Mouse (Mus musculus) thymus, adult 2 months (tissue): ENCODE measurements around the gene Htra2. TPM values are rescaled to one million over a fixed set of nuclear protein-coding genes. Genes with fewer than 3 reads are reported as not detected.

ENCODE experiments used
- DNase-seq: peaks from one replicate; pipeline ENCODE4 v3.0.0; 2021
- H3K27ac ChIP-seq: fragments of 200-500 bp; 2 replicates; pipeline ENCODE4 v1.5.1; 2012; ENCODE audit warnings: low read length, control low read depth; ENCODE audit not compliant: control insufficient read depth, insufficient read depth
- H3K27me3 ChIP-seq: fragments of 200-500 bp; 2 replicates; pipeline ENCODE4 v1.6.1; 2012; ENCODE audit warnings: mild to moderate bottlenecking, low read length, moderate library complexity, mixed read lengths; ENCODE audit not compliant: control insufficient read depth, insufficient read depth
- H3K36me3 ChIP-seq: fragments of 200-500 bp; 2 replicates; pipeline ENCODE4 v1.6.1; 2012; ENCODE audit warnings: mild to moderate bottlenecking, low read length, moderate library complexity; ENCODE audit not compliant: control insufficient read depth, insufficient read depth
- H3K4me1 ChIP-seq: fragments of 200-500 bp; replicated peaks from 2 replicates; pipeline ENCODE4 v1.6.1; 2012; ENCODE audit warnings: low read length; ENCODE audit not compliant: control insufficient read depth, insufficient read depth
- H3K4me3 ChIP-seq: fragments of 200-500 bp; 2 replicates; pipeline ENCODE4 v1.5.1; 2012; ENCODE audit warnings: mild to moderate bottlenecking, low read length, control low read depth, moderate library complexity; ENCODE audit not compliant: control insufficient read depth, insufficient read depth
- CTCF ChIP-seq: fragments of 200-500 bp; IDR thresholded peaks from 2 replicates; pipeline ENCODE4 v1.5.1; 2012; ENCODE audit warnings: mild to moderate bottlenecking, control low read depth, low read length, moderate library complexity, borderline replicate concordance; ENCODE audit not compliant: control insufficient read depth, poor library complexity, insufficient read depth; ENCODE audit errors: extremely low read depth
- POLR2A ChIP-seq: fragments of 200-500 bp; IDR thresholded peaks from 2 replicates; pipeline ENCODE4 v1.6.1; 2012; ENCODE audit warnings: mild to moderate bottlenecking, low read length, control low read depth, moderate library complexity; ENCODE audit not compliant: control insufficient read depth, poor library complexity, insufficient read depth; ENCODE audit errors: extremely low read depth
- WGBS: fragments of 180-500 bp; shearing (Covaris S2); methylation state at CpG from one replicate; pipeline ENCODE4 v1.1.7; 2018; 5-methylcytosine and 5-hydroxymethylcytosine counted together
- polyA plus RNA-seq: library from polyadenylated mRNA; depleted of rRNA; stranded (reverse); fragments of >200 nt; gene quantifications from 2 replicates; pipeline ENCODE4 v1.2.3, GENCODE M21; 2012

The Htra2 gene
- polyA plus RNA-seq, 1 experiment = 64.6 TPM

DNA sequence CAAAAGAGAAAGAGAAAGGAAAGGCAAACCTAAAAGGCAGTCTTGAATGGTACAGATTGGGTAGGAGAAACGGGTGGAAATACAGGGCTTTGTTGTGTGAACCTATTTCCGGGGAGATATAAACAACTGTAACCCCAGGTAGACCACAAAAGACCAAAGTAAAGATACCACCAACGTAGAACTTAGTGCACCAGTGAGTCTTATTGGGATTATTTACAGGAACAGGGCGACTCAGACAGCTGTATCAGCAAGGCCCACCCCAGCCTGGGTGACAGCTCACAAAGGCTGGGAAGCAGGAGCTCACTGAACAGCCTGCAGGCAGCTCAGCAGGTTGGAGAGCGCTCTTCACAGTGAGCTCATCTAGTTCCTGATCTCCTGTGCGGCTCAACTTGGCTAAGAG is 40.9 kb upstream of the Htra2 start:
- peak; percentile 53 for DNase-seq
- peaks cover 21% of the 10 kb centered on the region for H3K4me1 ChIP-seq
- no peaks in the 10 kb centered on the region for H3K36me3 ChIP-seq
- TF ChIP-seq CTCF (no peak), POLR2A (no peak)
- no peaks in the 10 kb centered on the region for H3K27me3 ChIP-seq
- H3K4me3 ChIP-seq = no peak overlapping the region; the same call in 1 of the 2 replicates
- peak overlapping the region; percentile 32 for H3K27ac ChIP-seq
- WGBS = 10% methylated on average over 6 of the region's 6 CpGs

GRCm38 (mm10) chr6:83092416-83093127 is 37.5 kb upstream of the Htra2 start:
- Histone ChIP-seq H3K27ac (no peak overlapping the region), H3K4me1 (peaks cover 18% of the 10 kb centered on the region), H3K27me3 (peaks cover under 1% of the 10 kb centered on the region), H3K36me3 (no peaks in the 10 kb centered on the region), H3K4me3 (no peak overlapping the region)
- 25% methylated on average over 6 of the region's 6 CpGs for WGBS
- no peak for TF ChIP-seq CTCF
- no peak for TF ChIP-seq POLR2A
- no peak for DNase-seq

DNA sequence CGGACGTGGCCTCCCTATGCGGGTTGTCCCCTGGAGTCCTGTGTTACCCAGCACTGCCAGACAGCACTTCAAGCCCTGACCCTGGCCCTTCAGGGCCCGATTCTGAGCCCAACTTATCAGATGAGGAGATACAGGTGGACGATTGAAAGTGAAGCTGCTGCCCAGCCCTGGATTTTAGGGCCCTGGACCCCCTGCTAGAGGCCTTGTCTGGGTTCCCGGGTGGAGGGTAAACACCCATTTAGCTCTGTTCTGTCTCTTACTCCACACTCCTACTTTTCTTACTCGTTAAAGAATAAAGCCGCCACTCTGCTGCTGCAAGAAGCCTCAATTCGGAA is 32.8 kb upstream of the Htra2 start:
- TF ChIP-seq POLR2A (no peak), CTCF (no peak)

DNA sequence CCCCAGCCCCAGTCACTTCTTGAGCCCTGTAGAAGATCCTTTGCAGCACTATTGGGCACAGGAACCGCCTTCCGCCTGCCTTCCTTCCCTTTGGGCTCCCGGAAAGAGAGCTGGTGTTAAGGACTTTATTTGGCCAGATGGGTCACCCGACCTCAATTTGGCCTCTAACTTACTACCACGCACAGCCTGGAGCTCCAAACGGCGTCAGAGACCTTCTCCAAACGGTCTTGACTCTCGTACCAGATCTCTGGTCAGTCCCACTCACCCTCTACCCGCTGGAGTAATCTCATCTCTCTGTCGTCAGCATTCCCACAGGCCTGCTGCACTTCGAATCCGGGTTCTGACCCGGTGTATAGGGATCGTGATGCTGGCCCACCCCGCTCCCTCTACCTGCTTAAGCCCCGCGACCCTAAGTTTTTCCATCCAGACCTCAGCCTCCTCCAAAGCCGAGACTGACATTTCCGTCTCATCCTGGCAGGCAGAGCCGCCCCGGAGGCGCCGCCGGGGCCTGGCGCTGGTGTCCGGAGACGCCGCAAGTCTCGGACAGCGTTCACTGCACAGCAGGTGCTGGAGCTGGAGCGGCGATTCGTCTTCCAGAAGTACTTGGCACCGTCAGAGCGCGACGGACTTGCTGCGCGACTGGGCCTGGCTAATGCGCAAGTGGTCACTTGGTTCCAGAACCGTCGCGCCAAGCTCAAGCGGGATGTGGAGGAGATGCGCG is 32.3 kb upstream of the Htra2 start:
- Histone ChIP-seq H3K4me1 (0 out of 2 replicates have a peak, but pooled peaks cover 4% of the 10 kb centered on the region), H3K27ac (no peak overlapping the region), H3K27me3 (peaks cover 19% of the 10 kb centered on the region), H3K4me3 (no peak overlapping the region), H3K36me3 (no peaks in the 10 kb centered on the region)
- DNase-seq = no peak
- TF ChIP-seq POLR2A = no peak
- no peak for TF ChIP-seq CTCF
- WGBS = 30% methylated on average over 47 of the region's 47 CpGs

More for the DNA sequence above, 32.8 kb upstream of the Htra2 start:
- H3K36me3 ChIP-seq = no peaks in the 10 kb centered on the region
- no peak overlapping the region for H3K4me3 ChIP-seq
- H3K4me1 ChIP-seq = 0 out of 2 replicates have a peak, but pooled peaks cover 7% of the 10 kb centered on the region
- no peak overlapping the region for H3K27ac ChIP-seq
- 53% methylated on average over 9 of the region's 9 CpGs for WGBS
- peaks cover 19% of the 10 kb centered on the region for H3K27me3 ChIP-seq
- DNase-seq = no peak

GRCm38 (mm10) chr6:83086121-83087035 is 31.3 kb upstream of the Htra2 start, which contains the start of gene Lbx2:
TSS of gene Lbx2 (plus strand) at chr6:83086367.
- Histone ChIP-seq H3K27ac (no peak within 1 kb of the TSS), H3K4me1 (0 out of 2 replicates have a peak, but pooled peaks cover 4% of the 10 kb centered on the region), H3K27me3 (peaks cover 19% of the 10 kb centered on the region), H3K36me3 (no peaks in the 10 kb centered on the region), H3K4me3 (no peak within 1 kb of the TSS)
- 4% methylated on average over 42 of the region's 42 CpGs for WGBS
- TF ChIP-seq POLR2A (no peak), CTCF (no peak)
- no peak for DNase-seq

DNA sequence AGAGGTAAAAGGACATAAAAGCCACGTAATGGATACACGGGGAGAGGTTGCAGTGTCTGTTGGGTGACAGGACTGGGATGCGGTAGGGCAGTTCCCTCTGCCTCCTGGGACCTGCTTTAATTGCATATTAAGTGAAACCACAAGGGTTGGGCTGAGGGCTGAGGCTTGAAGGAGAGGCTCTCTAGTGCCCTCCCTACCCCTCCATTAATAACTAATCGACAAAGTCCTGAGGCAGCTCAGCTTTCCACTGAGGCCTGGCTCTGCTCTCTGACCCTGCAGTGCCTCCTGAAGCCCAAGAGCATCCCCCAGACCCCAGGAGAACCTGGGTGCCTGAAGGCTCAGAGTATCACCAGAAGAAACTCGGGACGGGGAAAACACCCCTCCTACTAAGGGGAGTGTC is 29.4 kb upstream of the Htra2 start:
- no peak for TF ChIP-seq CTCF
- TF ChIP-seq POLR2A = no peak
- Histone ChIP-seq H3K36me3 (no peaks in the 10 kb centered on the region), H3K4me3 (no peak overlapping the region), H3K27ac (no peak overlapping the region), H3K4me1 (0 out of 2 replicates have a peak, but pooled peaks cover 4% of the 10 kb centered on the region), H3K27me3 (peaks cover 19% of the 10 kb centered on the region)
- DNase-seq = no peak
- WGBS = 52% methylated on average over 6 of the region's 6 CpGs
